Mouse (Mus musculus) heart, postnatal 0 days (tissue): ENCODE results near the gene Olfr194. TPM values are rescaled to one million over a fixed set of nuclear protein-coding genes. Genes with fewer than 3 reads are reported as not detected.
"Not testable (repeated sequence)": the region's sequence is repeated elsewhere in the genome, so short reads cannot be mapped to it uniquely, and the experiment has no call there.

Experiments used
- ATAC-seq: fragments of 200-750 bp; cut with Nextera tagmentation; 2 replicates; pipeline ENCODE4 v1.8.0; 2017; ENCODE audit warnings: low read depth, moderate number of reproducible peaks, moderate library complexity; ENCODE audit not compliant: insufficient read depth
- DNase-seq: peaks from one replicate; pipeline ENCODE4 v3.0.0-alpha.2; 2016; ENCODE audit warnings: low spot score
- H3K27ac ChIP-seq: fragments of 300-500 bp; sonication (generic); 2 replicates; pipeline ENCODE4 v1.5.1; 2014; ENCODE audit warnings: low read depth, mild to moderate bottlenecking
- H3K27me3 ChIP-seq: fragments of 300-500 bp; sonication (generic); 2 replicates; pipeline ENCODE4 v1.6.1; 2014; ENCODE audit warnings: low read length, mixed read lengths; ENCODE audit not compliant: control insufficient read depth, insufficient read depth
- H3K36me3 ChIP-seq: fragments of 300-500 bp; sonication (generic); replicated peaks from 2 replicates; pipeline ENCODE4 v1.6.1; 2014; ENCODE audit warnings: low read length, mixed read lengths; ENCODE audit not compliant: control insufficient read depth, insufficient read depth
- H3K4me1 ChIP-seq: fragments of 300-500 bp; sonication (generic); 2 replicates; pipeline ENCODE4 v1.6.1; 2014; ENCODE audit warnings: antibody characterized with exemption; ENCODE audit not compliant: control insufficient read depth, insufficient read depth
- H3K4me2 ChIP-seq: fragments of 300-500 bp; sonication (generic); 2 replicates; pipeline ENCODE4 v1.6.1; 2014; ENCODE audit warnings: low read depth, mild to moderate bottlenecking, low read length, moderate library complexity
- H3K4me3 ChIP-seq: fragments of 300-500 bp; sonication (generic); 2 replicates; pipeline ENCODE4 v1.5.1; 2014; ENCODE audit warnings: low read depth, low read length
- H3K9ac ChIP-seq: fragments of 300-500 bp; sonication (generic); replicated peaks from 2 replicates; pipeline ENCODE4 v1.6.1; 2014; ENCODE audit warnings: low read depth, low read length, mixed read lengths
- H3K9me3 ChIP-seq: fragments of 300-500 bp; sonication (generic); replicated peaks from 2 replicates; pipeline ENCODE4 v1.6.1; 2016; ENCODE audit warnings: low read length; ENCODE audit not compliant: control insufficient read depth
- CTCF ChIP-seq: IDR thresholded peaks from 2 replicates; pipeline ENCODE4 v1.5.1; 2016; ENCODE audit warnings: antibody characterized with exemption, control low read depth, low read depth
- EP300 ChIP-seq: IDR thresholded peaks from 2 replicates; pipeline ENCODE4 v1.6.1; 2016; ENCODE audit warnings: antibody characterized with exemption, low read depth
- WGBS: fragments of 180-500 bp; shearing (Covaris S2); extraction: QIAGEN DNeasy Blood & Tissue Kit; methylation state at CpG from one replicate; pipeline ENCODE4 v1.1.7; 2014; 5-methylcytosine and 5-hydroxymethylcytosine counted together
- polyA plus RNA-seq: library from polyadenylated mRNA; unstranded; fragments of >200 nt; fragmentation: Nextera tagmentation; extraction: Ambion mirVana; gene quantifications from 2 replicates; pipeline ENCODE4 v1.2.1, GENCODE M21; 2015
- total RNA-seq: library from RNA; depleted of rRNA; stranded (reverse); fragments of >200 nt; gene quantifications from 2 replicates; pipeline ENCODE4 v1.2.3, GENCODE M21; 2014; ENCODE audit warnings: low replicate concordance

Gene Olfr194
- total and polyA plus RNA-seq, 2 experiments from 2014 or later: not detected

- Histone ChIP-seq H3K4me1 (no peaks in the 10 kb centered on the region), H3K9ac (no peak within 1 kb of the TSS), H3K9me3 (0 out of 2 replicates have a peak, but pooled peaks cover 5% of the 10 kb centered on the region), H3K4me2 (no peak within 1 kb of the TSS), H3K27me3 (no peaks in the 10 kb centered on the region), H3K4me3 (no peak within 1 kb of the TSS), H3K36me3 (no peaks in the 10 kb centered on the region), H3K27ac (no peak within 1 kb of the TSS)
- DNase-seq (no peak), ATAC-seq (no peak)
- TF ChIP-seq CTCF (no peak), EP300 (no peak)
- WGBS: 74% methylated on average over 1 of the region's 1 CpGs
These were observed 9.1 kb downstream of the Olfr194 start, which contains the start of gene Olfr193 for GRCm38 (mm10) chr16:59111781-59112180. Gene Olfr193, minus strand, starts transcription at chr16:59111881.

GRCm38 (mm10) chr16:59108522-59108921 lies 12.3 kb downstream of the Olfr194 start:
- ATAC-seq, H3K4me3 ChIP-seq, H3K9ac ChIP-seq, H3K36me3 ChIP-seq, H3K9me3 ChIP-seq, H3K27ac ChIP-seq, DNase-seq, H3K4me2 ChIP-seq, H3K4me1 ChIP-seq, H3K27me3 ChIP-seq: not testable (repeated sequence)
- WGBS: 30% methylated on average over 5 of the region's 5 CpGs

GRCm38 (mm10) chr16:59105312-59105711 lies 15.6 kb downstream of the Olfr194 start:
- no peak overlapping the region for H3K9ac ChIP-seq
- H3K4me1 ChIP-seq: no peaks in the 10 kb centered on the region
- no peak overlapping the region for H3K4me3 ChIP-seq
- H3K4me2 ChIP-seq: no peak overlapping the region
- ATAC-seq (no peak), DNase-seq (no peak)
- H3K9me3 ChIP-seq: no peaks in the 10 kb centered on the region
- H3K36me3 ChIP-seq: no peaks in the 10 kb centered on the region
- no peaks in the 10 kb centered on the region for H3K27me3 ChIP-seq
- H3K27ac ChIP-seq: no peak overlapping the region
- 57% methylated on average over 2 of the region's 2 CpGs for WGBS
- TF ChIP-seq CTCF: no peak
- TF ChIP-seq EP300: no peak

- not testable (repeated sequence) for H3K4me3 ChIP-seq, H3K4me2 ChIP-seq, H3K27me3 ChIP-seq, ATAC-seq, H3K27ac ChIP-seq, H3K9ac ChIP-seq, H3K4me1 ChIP-seq, H3K9me3 ChIP-seq, DNase-seq, H3K36me3 ChIP-seq
- WGBS: 40% methylated on average over 1 of the region's 1 CpGs
These were observed 31.1 kb downstream of the Olfr194 start, which contains the start of gene Olfr191 for GRCm38 (mm10) chr16:59089722-59090121. Gene Olfr191, minus strand, starts transcription at chr16:59089822.

GRCm38 (mm10) chr16:59081113-59081512 lies 39.8 kb downstream of the Olfr194 start:
- ATAC-seq, H3K9ac ChIP-seq, H3K9me3 ChIP-seq, H3K27ac ChIP-seq, H3K4me1 ChIP-seq, H3K36me3 ChIP-seq, DNase-seq, H3K4me3 ChIP-seq, H3K27me3 ChIP-seq, H3K4me2 ChIP-seq: not testable (repeated sequence)
- 63% methylated on average over 2 of the region's 2 CpGs for WGBS

- H3K27me3 ChIP-seq: no peaks in the 10 kb centered on the region
- WGBS: 76% methylated on average over 5 of the region's 5 CpGs
- ATAC-seq (no peak), DNase-seq (no peak)
- no peak within 1 kb of the TSS for H3K9ac ChIP-seq
- H3K4me2 ChIP-seq: no peak within 1 kb of the TSS
- H3K36me3 ChIP-seq: no peaks in the 10 kb centered on the region
- no peaks in the 10 kb centered on the region for H3K4me1 ChIP-seq
- TF ChIP-seq EP300 (no peak), CTCF (no peak)
- no peaks in the 10 kb centered on the region for H3K9me3 ChIP-seq
- H3K4me3 ChIP-seq: no peak within 1 kb of the TSS
- no peak within 1 kb of the TSS for H3K27ac ChIP-seq
These were observed 43.0 kb downstream of the Olfr194 start, which contains the start of gene Olfr190 for GRCm38 (mm10) chr16:59077905-59078304. Gene Olfr190, minus strand, starts transcription at chr16:59078005.
